Mouse (Mus musculus) lung, adult 2 months (tissue): Measurements from ENCODE around the gene Tmem106a.
"Not testable (repeated sequence)": the region's sequence is repeated elsewhere in the genome, so short reads cannot be mapped to it uniquely, and the experiment has no call there.

ENCODE experiments used
- CTCF ChIP-seq: fragments of 200-500 bp; IDR thresholded peaks from 2 replicates; pipeline ENCODE4 v1.5.1; 2011; ENCODE audit warnings: mild to moderate bottlenecking, low read length, control low read depth; ENCODE audit not compliant: insufficient read depth
- POLR2A ChIP-seq: fragments of 200-500 bp; IDR thresholded peaks from 2 replicates; pipeline ENCODE4 v1.6.1; 2011; ENCODE audit warnings: low read depth, mild to moderate bottlenecking, control low read depth, low read length, borderline replicate concordance; ENCODE audit errors: extremely low read depth

- not testable (repeated sequence) for TF ChIP-seq CTCF
- peak; percentile 49; the same call in 1 of the 2 replicates for TF ChIP-seq POLR2A
Observed at GRCm38 (mm10) chr11:101640857-101641709, 59.0 kb downstream of the Tmem106a start.
